Mouse (Mus musculus): Measurements from ENCODE around the gene Gm20716.

Gm20716 gene

GRCm38 (mm10) chr2:168230026-168230728, at the start of gene Gm20716, which contains the start of the genes Dpm1 and Mocs3:
Gene Gm20716 (minus strand): TSS chr2:168230364.
Gene Dpm1 (minus strand): TSS chr2:168230591.
Gene Mocs3 (plus strand): TSS chr2:168230622.
- peak; percentile 80 to 89 for DNase-seq

GRCm38 (mm10) chr2:168274374-168274935, 44.3 kb upstream of the Gm20716 start:
- DNase-seq, result peak; percentile 67

- DNase-seq, result no peak
Measured at GRCm38 (mm10) chr2:168273387-168273786, 43.2 kb upstream of the Gm20716 start.

GRCm38 (mm10) chr2:168268033-168268432, 37.9 kb upstream of the Gm20716 start:
- peak in 1 of 2 experiments; percentile 13 for DNase-seq

GRCm38 (mm10) chr2:168260900-168261299, 30.7 kb upstream of the Gm20716 start:
- no peak for DNase-seq

GRCm38 (mm10) chr2:168260124-168260523, 30.0 kb upstream of the Gm20716 start:
- DNase-seq, result no peak

- no peak for DNase-seq
Measured at GRCm38 (mm10) chr2:168259046-168259445, 28.9 kb upstream of the Gm20716 start.

- DNase-seq, result no peak
Measured at GRCm38 (mm10) chr2:168257188-168257587, 27.0 kb upstream of the Gm20716 start.

- no peak for DNase-seq
Measured at GRCm38 (mm10) chr2:168256506-168256905, 26.3 kb upstream of the Gm20716 start.

GRCm38 (mm10) chr2:168253822-168254221, 23.7 kb upstream of the Gm20716 start:
- no peak for DNase-seq

GRCm38 (mm10) chr2:168252639-168253292, 22.6 kb upstream of the Gm20716 start:
- no peak for DNase-seq

GRCm38 (mm10) chr2:168250270-168250669, 20.1 kb upstream of the Gm20716 start:
- DNase-seq, result peak; percentile 81 to 94

GRCm38 (mm10) chr2:168248856-168249245, 18.7 kb upstream of the Gm20716 start:
- DNase-seq, result no peak

GRCm38 (mm10) chr2:168248167-168248855, 18.1 kb upstream of the Gm20716 start:
- DNase-seq, result no peak

GRCm38 (mm10) chr2:168245571-168245970, 15.4 kb upstream of the Gm20716 start:
- DNase-seq, result no peak

- no peak for DNase-seq
Measured at GRCm38 (mm10) chr2:168243278-168243677, 13.1 kb upstream of the Gm20716 start.

- no peak for DNase-seq
Measured at GRCm38 (mm10) chr2:168242841-168243240, 12.7 kb upstream of the Gm20716 start.

GRCm38 (mm10) chr2:168238335-168238734, 8.2 kb upstream of the Gm20716 start:
- no peak for DNase-seq

- no peak for DNase-seq
Measured at GRCm38 (mm10) chr2:168233286-168233685, 3.1 kb upstream of the Gm20716 start.

GRCm38 (mm10) chr2:168231471-168231829, 1.3 kb upstream of the Gm20716 start:
- DNase-seq, result peak in 1 of 2 experiments; percentile 19

GRCm38 (mm10) chr2:168230773-168231470, 758 bp upstream of the Gm20716 start:
- DNase-seq, result peak; percentile 24 to 40
